Mouse (Mus musculus): Measurements from ENCODE around the gene Tmcc2. TPM values are rescaled to one million over a fixed set of nuclear protein-coding genes. Genes with fewer than 3 reads are reported as not detected.

Tmcc2 gene
- polyA plus RNA-seq (2015; fragmentation: Nextera tagmentation; extraction: Ambion mirVana): 33.1 and 33.3 TPM in 2 replicates

DNA sequence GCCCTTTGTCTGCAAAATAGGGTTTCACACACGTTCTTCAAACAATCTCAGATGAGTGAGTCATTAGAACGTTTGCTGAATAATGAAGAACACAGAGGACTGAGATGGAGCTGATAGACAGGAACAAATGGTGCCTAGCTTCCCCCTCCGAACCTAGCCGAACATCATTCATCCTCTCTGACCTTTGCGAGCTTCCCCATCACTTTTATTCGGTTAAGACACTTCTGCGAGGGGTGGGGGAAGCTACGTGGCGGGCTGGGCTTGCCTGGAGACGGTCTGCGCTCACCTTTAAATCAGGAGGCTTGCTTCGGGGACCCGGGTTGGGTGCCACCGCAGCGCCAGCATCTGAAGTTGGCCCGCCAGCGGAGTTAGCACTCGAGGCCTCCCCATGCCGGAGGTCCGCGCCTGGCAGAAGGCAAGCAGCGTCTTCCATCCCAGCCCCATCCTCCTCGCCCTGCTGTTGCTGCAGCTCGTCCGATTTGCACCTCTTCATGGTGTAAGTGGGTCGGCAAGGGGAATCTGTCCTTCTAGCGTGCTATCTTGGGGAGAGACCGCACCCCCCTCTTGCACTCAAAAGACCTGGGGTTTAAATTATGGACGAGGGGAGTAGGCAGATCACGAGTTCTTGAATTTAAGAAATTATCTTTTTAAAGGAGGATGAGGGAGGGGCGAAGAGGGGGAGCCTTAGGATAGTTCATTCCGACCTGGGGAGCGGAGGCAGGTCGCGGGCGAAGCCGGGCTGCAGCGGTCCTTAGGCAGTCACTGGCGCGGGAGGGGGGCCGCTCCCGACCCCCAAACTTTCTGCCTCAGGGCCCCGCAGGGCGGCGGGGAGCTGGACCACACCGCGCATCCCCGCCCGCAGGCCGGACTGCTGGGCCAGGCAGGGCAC is at the start of gene Tmcc2:
TSS of gene Tmcc2 (minus strand) at position 591 of the 889 bp plus-strand sequence.
- H3K27me3 ChIP-seq: no peaks in the 10 kb centered on the region
- H3K9ac ChIP-seq (replicated peaks): peak within 1 kb of the TSS; percentile 93
- peaks cover 55% of the 10 kb centered on the region for H3K4me1 ChIP-seq
- peak; percentile 51 for ATAC-seq (replicated peaks)
- no peaks in the 10 kb centered on the region for H3K9me3 ChIP-seq
- H3K36me3 ChIP-seq: no peaks in the 10 kb centered on the region
- peak within 1 kb of the TSS; percentile 95 for H3K4me2 ChIP-seq (replicated peaks)
- WGBS: under 1% methylated on average over 49 of the region's 50 CpGs
- peak within 1 kb of the TSS; percentile 87 for H3K4me3 ChIP-seq
- peak within 1 kb of the TSS; percentile 93 for H3K27ac ChIP-seq (replicated peaks)

DNA sequence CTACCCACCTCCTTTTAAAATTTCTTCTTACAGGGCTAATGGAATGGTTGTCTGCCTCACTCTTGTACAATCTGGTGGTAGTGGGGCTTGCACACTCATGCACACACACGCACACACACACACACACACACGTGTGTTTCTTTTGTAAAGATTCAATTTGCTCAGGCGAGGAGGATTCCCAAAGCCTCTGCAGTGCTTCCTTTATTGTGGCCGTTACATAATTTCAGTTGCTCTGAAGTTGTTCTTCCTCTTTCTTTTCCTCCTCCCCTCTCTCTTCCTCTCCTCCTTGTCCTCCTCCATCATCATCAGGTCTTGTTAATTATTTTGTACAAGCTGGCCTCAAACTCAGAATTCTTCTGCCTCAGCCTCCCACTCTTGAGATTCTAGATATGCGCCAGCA is 46.3 kb upstream of the Tmcc2 start:
- no peak overlapping the region for H3K27ac ChIP-seq (replicated peaks)
- 85% methylated on average over 5 of the region's 5 CpGs for WGBS
- H3K9ac ChIP-seq (replicated peaks): no peak overlapping the region
- no peak overlapping the region for H3K4me3 ChIP-seq
- no peak for ATAC-seq (replicated peaks)
- H3K9me3 ChIP-seq: no peaks in the 10 kb centered on the region; the same call in 1 of the 2 replicates
- no peak overlapping the region for H3K4me2 ChIP-seq (replicated peaks)
- peaks cover 25% of the 10 kb centered on the region for H3K36me3 ChIP-seq
- H3K4me1 ChIP-seq: peaks cover 10% of the 10 kb centered on the region
- H3K27me3 ChIP-seq: no peaks in the 10 kb centered on the region

DNA sequence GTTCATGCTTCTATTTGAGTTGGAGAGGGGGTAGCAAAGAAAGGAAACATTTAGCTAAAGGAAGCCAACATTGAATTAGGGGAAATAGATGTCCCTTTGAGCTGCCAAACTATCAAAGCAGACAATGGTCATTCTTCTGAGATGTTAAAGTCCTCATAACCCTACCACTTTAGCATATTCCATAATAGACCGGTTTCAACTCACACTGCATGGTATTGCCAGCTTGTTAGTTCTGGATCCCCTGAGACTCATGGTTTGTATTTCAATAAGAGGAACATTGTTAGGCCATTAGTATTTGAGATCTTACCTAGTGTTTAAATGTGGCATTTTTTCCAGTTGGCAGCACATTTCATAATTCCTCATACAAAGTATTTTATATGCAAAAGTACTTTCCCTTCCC is 45.9 kb upstream of the Tmcc2 start:
- no peak overlapping the region for H3K9ac ChIP-seq (replicated peaks)
- no peaks in the 10 kb centered on the region; the same call in 1 of the 2 replicates for H3K9me3 ChIP-seq
- H3K4me2 ChIP-seq (replicated peaks): no peak overlapping the region
- no peaks in the 10 kb centered on the region for H3K27me3 ChIP-seq
- no peak overlapping the region for H3K4me3 ChIP-seq
- no peak for ATAC-seq (replicated peaks)
- H3K4me1 ChIP-seq: peaks cover 13% of the 10 kb centered on the region
- H3K36me3 ChIP-seq: peaks cover 24% of the 10 kb centered on the region
- whole genome bisulfite sequencing: 82% methylated on average over 1 of the region's 1 CpGs
- H3K27ac ChIP-seq (replicated peaks): no peak overlapping the region

DNA sequence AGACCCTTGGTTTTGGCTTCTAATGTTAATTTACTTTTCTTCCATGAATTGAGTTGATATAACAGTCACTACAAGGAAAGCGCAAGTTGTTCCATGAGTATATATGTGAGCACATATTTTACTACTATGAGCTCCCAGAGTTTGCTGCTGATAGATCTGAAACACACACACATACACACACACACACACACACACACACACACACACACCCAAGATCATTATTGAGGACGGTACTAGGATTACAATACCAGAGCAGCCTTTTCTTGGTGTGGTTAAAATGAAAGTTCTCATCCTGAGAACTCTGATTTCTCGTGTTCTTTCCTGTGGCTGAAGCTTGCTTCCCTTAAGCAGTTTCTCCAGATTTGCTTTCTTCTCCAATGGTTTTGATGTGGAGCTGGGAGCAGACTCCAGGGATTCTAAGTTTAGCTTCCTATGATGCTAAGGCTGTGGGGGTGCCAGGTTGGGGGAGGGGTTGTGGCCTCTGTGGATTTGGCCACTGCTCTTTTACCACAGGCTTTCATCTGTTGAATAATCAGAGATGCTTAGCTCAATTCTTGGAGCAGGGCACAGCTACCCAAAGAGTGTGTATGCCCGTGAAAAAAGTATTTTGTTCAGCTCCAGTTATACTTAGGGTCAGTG is 45.4 kb upstream of the Tmcc2 start:
- peaks cover 18% of the 10 kb centered on the region for H3K4me1 ChIP-seq
- H3K9me3 ChIP-seq: no peaks in the 10 kb centered on the region; the same call in 1 of the 2 replicates
- no peak overlapping the region for H3K9ac ChIP-seq (replicated peaks)
- WGBS: 73% methylated on average over 4 of the region's 4 CpGs
- H3K36me3 ChIP-seq: peaks cover 20% of the 10 kb centered on the region
- H3K4me2 ChIP-seq (replicated peaks): no peak overlapping the region
- ATAC-seq (replicated peaks): no peak
- H3K27me3 ChIP-seq: no peaks in the 10 kb centered on the region
- no peak overlapping the region for H3K4me3 ChIP-seq
- H3K27ac ChIP-seq (replicated peaks): 0 out of 2 replicates have a peak overlapping the region, but pooled peaks have one; percentile 11

DNA sequence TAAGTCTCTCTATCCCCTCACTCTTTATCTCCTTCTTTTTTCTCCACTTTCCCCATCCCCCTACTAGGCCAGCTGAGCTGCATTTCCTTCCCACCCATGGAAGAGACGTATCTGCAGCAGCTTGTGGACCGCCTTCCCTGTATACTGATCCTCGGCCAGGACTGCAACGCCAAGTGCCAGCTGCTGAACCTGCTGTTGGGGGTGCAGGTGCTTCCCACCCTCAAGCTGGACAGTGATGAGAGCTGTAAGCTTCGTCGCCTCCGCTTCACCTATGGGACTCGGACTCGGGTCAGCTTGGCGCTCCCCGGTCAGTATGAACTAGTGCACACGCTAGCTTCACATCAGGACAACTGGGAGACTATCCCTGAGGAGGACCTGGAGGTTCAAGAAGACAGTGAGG is 43.0 kb upstream of the Tmcc2 start:
- Histone ChIP-seq H3K27ac (replicated peaks) (no peak overlapping the region), H3K27me3 (no peaks in the 10 kb centered on the region), H3K36me3 (0 out of 2 replicates have a peak, but pooled peaks cover 5% of the 10 kb centered on the region), H3K9me3 (no peaks in the 10 kb centered on the region), H3K4me3 (no peak overlapping the region), H3K4me1 (peaks cover 32% of the 10 kb centered on the region), H3K9ac (replicated peaks) (no peak overlapping the region), H3K4me2 (replicated peaks) (no peak overlapping the region)
- no peak for ATAC-seq (replicated peaks)
- WGBS: 91% methylated on average over 12 of the region's 12 CpGs

DNA sequence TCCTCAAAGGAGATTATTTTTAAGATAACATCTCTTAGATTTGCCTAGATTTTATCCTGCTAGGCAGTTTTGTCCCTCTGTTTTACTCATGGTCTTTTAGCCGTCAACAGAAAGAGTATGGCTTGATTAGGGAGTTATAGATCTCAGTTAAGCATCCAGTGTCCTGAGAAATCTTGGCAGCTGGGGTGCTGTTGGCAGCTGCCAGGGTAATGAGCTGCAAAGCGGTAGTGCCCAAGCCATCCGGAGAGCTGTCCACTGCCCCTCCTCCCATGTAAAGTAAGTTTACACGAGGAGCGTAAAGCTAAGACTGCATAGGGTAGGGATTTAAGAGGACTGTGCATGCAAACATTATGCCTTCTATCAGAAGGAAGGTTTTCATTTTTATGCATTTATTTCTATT is 42.3 kb upstream of the Tmcc2 start:
- Histone ChIP-seq H3K9ac (replicated peaks) (no peak overlapping the region), H3K36me3 (0 out of 2 replicates have a peak, but pooled peaks cover 5% of the 10 kb centered on the region), H3K4me2 (replicated peaks) (no peak overlapping the region), H3K4me3 (no peak overlapping the region), H3K9me3 (no peaks in the 10 kb centered on the region), H3K27me3 (no peaks in the 10 kb centered on the region), H3K4me1 (peaks cover 32% of the 10 kb centered on the region), H3K27ac (replicated peaks) (no peak overlapping the region)
- ATAC-seq (replicated peaks): no peak
- WGBS: 41% methylated on average over 5 of the region's 5 CpGs

DNA sequence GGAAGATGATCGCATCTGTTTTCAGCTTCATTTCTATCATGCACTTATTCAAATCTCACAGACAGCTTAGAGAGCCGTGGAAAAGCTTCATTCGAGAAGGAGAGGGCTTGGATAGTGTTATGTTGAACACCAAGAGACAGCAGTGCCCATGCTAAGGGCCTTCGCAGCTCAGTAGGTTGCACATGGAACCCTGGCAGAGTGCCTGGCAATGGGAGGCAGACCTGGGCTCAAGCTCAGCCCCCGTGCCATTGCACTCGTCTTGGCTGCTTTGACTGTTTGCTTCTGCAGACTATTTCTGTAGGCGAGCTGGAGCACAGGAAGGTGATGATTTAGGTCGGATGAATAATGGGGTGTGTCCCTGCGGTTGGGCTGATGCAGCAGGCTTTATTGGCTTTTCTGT is 40.6 kb upstream of the Tmcc2 start:
- H3K27ac ChIP-seq (replicated peaks): peak overlapping the region; percentile 79
- no peak overlapping the region for H3K9ac ChIP-seq (replicated peaks)
- no peaks in the 10 kb centered on the region for H3K9me3 ChIP-seq
- no peak overlapping the region; the same call in 1 of the 2 replicates for H3K4me2 ChIP-seq (replicated peaks)
- peaks cover 32% of the 10 kb centered on the region for H3K4me1 ChIP-seq
- no peaks in the 10 kb centered on the region for H3K27me3 ChIP-seq
- peak; percentile 59 for ATAC-seq (replicated peaks)
- H3K36me3 ChIP-seq: 0 out of 2 replicates have a peak, but pooled peaks cover 5% of the 10 kb centered on the region
- 55% methylated on average over 9 of the region's 9 CpGs for WGBS
- H3K4me3 ChIP-seq: no peak overlapping the region

DNA sequence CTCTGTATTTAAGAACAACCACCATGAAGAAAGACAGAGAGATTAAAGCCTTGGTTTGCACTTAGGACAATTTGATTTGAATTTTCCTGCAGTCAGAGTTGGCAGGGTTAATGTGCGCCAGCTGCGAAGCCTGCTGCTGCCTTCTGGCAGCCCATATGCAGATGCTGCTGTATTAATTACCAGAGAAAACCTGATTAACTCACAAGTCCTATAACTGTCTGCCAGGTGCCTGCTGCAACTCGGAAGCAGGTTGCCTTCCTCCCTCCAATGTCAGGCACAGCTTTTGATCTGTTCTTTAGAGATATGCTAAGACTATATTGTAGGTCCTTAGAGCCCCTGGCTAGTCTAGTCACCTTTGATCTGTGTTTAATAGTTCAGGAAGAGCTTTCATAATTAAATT is 39.7 kb upstream of the Tmcc2 start:
- peak; percentile 61 for ATAC-seq (replicated peaks)
- WGBS: 23% methylated on average over 3 of the region's 3 CpGs
- Histone ChIP-seq H3K9ac (replicated peaks) (no peak overlapping the region), H3K4me3 (no peak overlapping the region), H3K27me3 (no peaks in the 10 kb centered on the region), H3K4me2 (replicated peaks) (no peak overlapping the region), H3K4me1 (peaks cover 35% of the 10 kb centered on the region), H3K36me3 (0 out of 2 replicates have a peak, but pooled peaks cover 5% of the 10 kb centered on the region), H3K9me3 (no peaks in the 10 kb centered on the region), H3K27ac (replicated peaks) (peak overlapping the region; percentile 79)

DNA sequence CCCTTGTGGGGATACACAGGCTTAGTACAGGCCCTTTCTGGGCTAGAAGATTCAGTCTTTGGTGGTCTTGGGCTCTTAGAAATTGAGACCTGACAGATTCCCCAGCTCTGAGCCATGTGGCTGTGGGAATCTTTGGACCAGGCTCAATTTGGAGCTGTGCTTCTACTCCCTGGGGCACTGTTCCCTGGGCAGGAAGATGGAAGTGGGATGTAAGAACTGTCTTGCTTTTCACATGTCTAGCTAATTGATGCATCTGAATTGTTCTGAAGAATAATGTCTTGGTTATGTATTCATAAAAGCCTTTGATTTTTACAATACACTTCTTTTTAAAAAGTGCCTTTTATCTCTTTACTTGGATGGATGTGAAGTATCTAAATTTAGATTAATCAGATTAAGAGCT is 34.5 kb upstream of the Tmcc2 start:
- no peaks in the 10 kb centered on the region for H3K9me3 ChIP-seq
- no peaks in the 10 kb centered on the region for H3K36me3 ChIP-seq
- no peak overlapping the region for H3K4me2 ChIP-seq (replicated peaks)
- H3K27me3 ChIP-seq: no peaks in the 10 kb centered on the region
- peak overlapping the region; percentile 73 for H3K27ac ChIP-seq (replicated peaks)
- H3K4me1 ChIP-seq: peaks cover 13% of the 10 kb centered on the region
- H3K4me3 ChIP-seq: no peak overlapping the region
- no peak for ATAC-seq (replicated peaks)
- H3K9ac ChIP-seq (replicated peaks): no peak overlapping the region

DNA sequence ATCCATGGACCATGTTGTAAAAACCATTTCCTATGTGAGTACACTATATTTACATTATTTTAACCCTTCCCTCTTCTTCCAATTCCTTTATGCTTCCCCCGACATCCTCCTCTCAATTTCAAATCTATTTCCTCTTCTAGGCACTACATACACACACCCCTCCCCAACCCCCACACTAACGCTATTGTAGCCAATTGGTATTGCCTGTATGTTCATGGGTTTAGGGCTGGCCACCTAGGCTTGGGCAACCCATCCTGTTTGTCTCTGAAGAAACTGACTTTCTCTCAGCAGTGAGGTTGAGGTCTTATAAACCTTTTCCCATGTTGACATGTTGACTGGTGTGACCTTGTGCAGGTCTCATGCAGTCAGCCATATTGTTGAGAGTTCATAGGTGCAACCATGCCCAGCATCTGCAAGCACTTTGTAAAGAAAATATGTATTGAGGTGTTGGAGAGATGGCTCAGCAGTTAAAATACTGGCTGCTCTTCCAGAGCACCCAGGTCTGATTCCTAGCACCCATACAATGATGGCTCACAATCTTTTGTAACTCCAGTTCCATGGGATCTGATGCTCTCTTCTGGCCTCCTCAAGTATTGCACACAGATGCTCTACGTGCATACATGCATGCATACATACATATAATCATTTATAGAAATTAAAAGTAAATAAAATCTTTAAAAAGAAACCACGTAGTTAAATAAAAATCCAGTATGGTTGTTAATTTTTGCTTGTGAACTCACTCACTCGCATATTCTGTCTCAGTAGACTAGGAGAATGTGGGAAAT is 32.0 kb upstream of the Tmcc2 start:
- WGBS: 93% methylated on average over 5 of the region's 5 CpGs
- H3K4me1 ChIP-seq: peaks cover 28% of the 10 kb centered on the region
- H3K4me2 ChIP-seq (replicated peaks): no peak overlapping the region
- H3K27me3 ChIP-seq: no peaks in the 10 kb centered on the region
- no peak overlapping the region for H3K4me3 ChIP-seq
- ATAC-seq (replicated peaks): no peak
- no peaks in the 10 kb centered on the region for H3K9me3 ChIP-seq
- H3K36me3 ChIP-seq: no peaks in the 10 kb centered on the region
- H3K27ac ChIP-seq (replicated peaks): no peak overlapping the region
- no peak overlapping the region for H3K9ac ChIP-seq (replicated peaks)

DNA sequence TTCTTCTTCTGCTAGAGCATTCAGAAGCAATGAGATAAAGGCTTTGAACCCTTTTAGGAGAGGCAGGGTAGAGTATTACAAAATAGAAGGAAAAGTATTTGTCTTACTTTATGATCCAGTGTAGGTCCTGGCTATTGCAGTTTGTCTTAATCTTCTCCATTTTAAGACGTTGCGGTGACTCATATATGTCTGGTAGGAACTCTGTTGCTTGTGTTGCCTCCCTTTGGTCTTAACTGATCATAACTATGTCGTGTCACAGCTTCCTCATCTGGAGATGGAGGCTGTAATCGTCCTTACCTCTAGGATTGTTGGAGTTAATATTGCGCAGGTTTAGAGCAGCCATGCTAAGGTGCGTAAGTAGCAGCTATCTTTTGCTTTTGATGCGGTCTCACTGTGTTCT is 29.6 kb upstream of the Tmcc2 start:
- Histone ChIP-seq H3K27me3 (no peaks in the 10 kb centered on the region), H3K27ac (replicated peaks) (no peak overlapping the region), H3K9ac (replicated peaks) (no peak overlapping the region)

DNA sequence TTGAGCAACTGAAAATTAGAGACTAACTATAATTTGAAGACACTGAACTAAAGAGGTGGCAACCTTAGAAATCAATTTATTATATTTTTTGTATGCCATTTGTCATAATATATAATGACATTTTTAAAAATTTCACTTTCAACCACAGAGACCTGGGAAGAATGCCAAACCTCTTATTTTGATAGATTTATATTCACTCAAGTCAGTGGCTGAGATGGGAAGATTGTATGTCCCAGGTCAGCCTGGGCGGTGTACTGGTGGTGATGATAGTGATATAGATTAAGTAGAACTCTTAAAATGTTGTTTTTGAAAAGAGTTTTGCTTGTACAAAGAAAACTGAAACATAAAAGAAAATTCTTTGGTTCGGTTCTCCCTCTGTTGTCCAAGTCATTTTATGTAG is 29.1 kb upstream of the Tmcc2 start:
- Histone ChIP-seq H3K9me3 (no peaks in the 10 kb centered on the region), H3K27me3 (no peaks in the 10 kb centered on the region), H3K9ac (replicated peaks) (no peak overlapping the region), H3K27ac (replicated peaks) (no peak overlapping the region), H3K4me3 (no peak overlapping the region), H3K36me3 (no peaks in the 10 kb centered on the region), H3K4me2 (replicated peaks) (no peak overlapping the region), H3K4me1 (peaks cover 34% of the 10 kb centered on the region)
- ATAC-seq (replicated peaks): no peak
- 79% methylated on average over 2 of the region's 2 CpGs for WGBS

More for the DNA sequence above, 29.6 kb upstream of the Tmcc2 start:
- Histone ChIP-seq H3K36me3 (no peaks in the 10 kb centered on the region), H3K4me3 (no peak overlapping the region), H3K9me3 (no peaks in the 10 kb centered on the region), H3K4me2 (replicated peaks) (no peak overlapping the region), H3K4me1 (peaks cover 38% of the 10 kb centered on the region)
- ATAC-seq (replicated peaks): no peak
- 95% methylated on average over 7 of the region's 7 CpGs for WGBS
